Mouse (Mus musculus) CH12.LX (cell line): ENCODE measurements at regions not wholly inside any gene's neighbourhood (a gene's known extent, or its start where the extent isn't known, plus 50 kb on each side); places are given as distances from the start of the nearest gene placed in this dataset.
"Not testable (repeated sequence)": the region's sequence is repeated elsewhere in the genome, so short reads cannot be mapped to it uniquely, and the experiment has no call there.

Source experiments
- DNase-seq: peaks from one replicate; pipeline ENCODE4 v3.0.0-alpha.2; 2013; ENCODE audit errors: extremely low read depth
- H3K27ac ChIP-seq: 2 replicates; pipeline ENCODE4 v1.5.1; 2012; ENCODE audit warnings: low read depth, mild to moderate bottlenecking, control low read depth, moderate library complexity; ENCODE audit not compliant: insufficient read depth
- H3K27me3 ChIP-seq: replicated peaks from 2 replicates; pipeline ENCODE3; 2012; ENCODE audit warnings: inconsistent platforms
- H3K36me3 ChIP-seq, 2 experiments: replicated peaks in 1 of 2; 2 replicates each; pipeline versions ENCODE3 to v1.6.1; 2012; ENCODE audit warnings: inconsistent platforms in 1 of 2, low read length in 1 of 2, mild to moderate bottlenecking in 1 of 2, mixed read lengths in 1 of 2, moderate library complexity in 1 of 2; ENCODE audit not compliant: control insufficient read depth in 1 of 2, insufficient read depth in 1 of 2
- H3K4me1 ChIP-seq, 2 experiments: 2 replicates each; pipeline ENCODE4 v1.6.1; 2012; ENCODE audit warnings: inconsistent platforms in 1 of 2, moderate library complexity in 1 of 2; ENCODE audit not compliant: insufficient read depth in 2 of 2, control insufficient read depth in 1 of 2
- H3K4me2 ChIP-seq: 2 replicates; pipeline ENCODE4 v1.6.1; 2012; ENCODE audit warnings: low read depth, mild to moderate bottlenecking, control low read depth; ENCODE audit not compliant: poor library complexity, insufficient read depth, severe bottlenecking
- H3K4me3 ChIP-seq, 3 experiments: fragments of 150-350 bp in 1 of 3; sonication (generic) in 1 of 3; replicated peaks in 1 of 3; 2 replicates each; pipeline versions ENCODE3 to v1.5.1; 2011 to 2012; ENCODE audit warnings: low read depth in 2 of 3, low read length in 2 of 3, mild to moderate bottlenecking in 2 of 3, moderate library complexity in 2 of 3, control low read depth in 1 of 3, improper control_type of control experiment in 1 of 3, inconsistent platforms in 1 of 3, mixed read lengths in 1 of 3; ENCODE audit not compliant: poor library complexity in 1 of 3
- H3K79me2 ChIP-seq: replicated peaks from 2 replicates; pipeline ENCODE4 v1.6.1; 2012; ENCODE audit warnings: mild to moderate bottlenecking, moderate library complexity; ENCODE audit not compliant: control insufficient read depth, poor library complexity, insufficient read depth, severe bottlenecking; ENCODE audit errors: extremely low read depth
- H3K9ac ChIP-seq: 2 replicates; pipeline ENCODE4 v1.6.1; 2012; ENCODE audit warnings: low read depth, mild to moderate bottlenecking, control low read depth, moderate library complexity; ENCODE audit not compliant: insufficient read depth
- H3K9me3 ChIP-seq: replicated peaks from 2 replicates; pipeline ENCODE3; 2012; ENCODE audit warnings: low read length, inconsistent platforms, mixed read lengths
- JUN ChIP-seq: IDR thresholded peaks from 2 replicates; pipeline ENCODE4 v1.6.1; 2011; ENCODE audit warnings: low read depth, mild to moderate bottlenecking, low read length, improper control_type of control experiment, moderate library complexity; ENCODE audit not compliant: insufficient read depth
- NRF1 ChIP-seq: IDR thresholded peaks from 2 replicates; pipeline ENCODE4 v1.6.1; 2014; ENCODE audit warnings: low read depth, mild to moderate bottlenecking, inconsistent platforms, low read length, improper control_type of control experiment, moderate library complexity
- PAX5 ChIP-seq: IDR thresholded peaks from 2 replicates; pipeline ENCODE4 v1.6.1; 2012; ENCODE audit warnings: low read length, inconsistent platforms, mixed read lengths
- dilution Hi-C: fragments of 300-500 bp; cut with MboI; formaldehyde crosslinking; loops from 2 replicates; pipeline ENCODE4 v1.14.3; 2020; ENCODE audit warnings: low sequenced_read_pairs; ENCODE audit not compliant: extremely low pct_unique_long_range_greater_than_20kb, extremely low pct_ligation_motif_present
- in situ Hi-C: fragments of 300-500 bp; cut with MboI; formaldehyde crosslinking; loops from 3 replicates; pipeline ENCODE4 v1.14.3; 2019; ENCODE audit warnings: low sequenced_read_pairs, low pct_ligation_motif_present, low pct_unique_long_range_greater_than_20kb, mixed read lengths

DNA sequence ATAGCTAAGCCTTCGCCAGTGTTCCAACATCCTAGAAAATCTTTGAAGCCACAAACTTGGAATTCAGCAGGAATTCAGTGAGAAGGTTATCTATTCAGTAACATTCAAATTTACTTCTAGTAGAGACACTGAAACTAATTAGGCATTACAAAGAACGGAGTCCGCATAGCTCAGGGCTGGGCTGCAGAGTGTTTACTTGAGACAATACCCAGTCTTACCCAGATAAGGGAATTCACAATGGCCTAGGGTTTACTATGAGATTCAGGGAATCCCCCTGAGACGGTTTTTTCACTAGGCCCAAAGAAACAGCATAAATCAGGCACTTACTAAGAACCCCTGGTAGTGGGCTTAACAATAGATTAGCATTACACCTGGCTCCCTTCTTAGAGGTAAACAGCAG is 335.4 kb upstream of the Scgb2a2 start:
- Histone ChIP-seq H3K4me3 (no peak overlapping the region), H3K79me2 (no peaks in the 10 kb centered on the region), H3K9me3 (no peaks in the 10 kb centered on the region), H3K27ac (no peak overlapping the region), H3K4me1 (no peaks in the 10 kb centered on the region), H3K36me3 (no peaks in the 10 kb centered on the region), H3K9ac (no peak overlapping the region), H3K4me2 (no peak overlapping the region), H3K27me3 (no peaks in the 10 kb centered on the region)
- in situ Hi-C loops: no loop called here
- no peak for DNase-seq
- dilution Hi-C loops: no loop called here
- TF ChIP-seq JUN (no peak), PAX5 (no peak), NRF1 (no peak)

DNA sequence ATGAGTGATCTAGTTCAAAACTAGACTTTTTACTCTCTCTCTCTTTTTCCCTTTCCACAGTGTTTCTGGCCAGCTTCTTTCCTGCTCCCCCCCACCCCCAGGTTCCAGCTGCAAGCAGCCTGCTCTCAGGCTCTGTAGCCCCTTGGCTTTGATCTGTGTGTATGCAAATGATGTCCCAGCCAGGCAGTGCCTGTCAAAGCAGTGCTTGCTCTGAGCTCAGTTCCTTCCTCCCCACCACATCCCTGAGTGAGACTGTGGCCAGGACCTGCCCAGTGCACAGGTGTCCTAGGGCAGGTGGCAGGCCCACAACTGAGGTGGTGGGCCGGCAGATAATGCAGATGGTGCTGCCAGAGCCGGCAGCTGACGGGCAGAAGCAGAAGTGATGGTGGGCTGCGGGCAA is 303.2 kb upstream of the Scgb2a2 start:
- H3K9ac ChIP-seq, H3K36me3 ChIP-seq, H3K79me2 ChIP-seq, H3K9me3 ChIP-seq, H3K4me1 ChIP-seq, dilution Hi-C loops, H3K27me3 ChIP-seq, in situ Hi-C loops, H3K27ac ChIP-seq, H3K4me2 ChIP-seq, H3K4me3 ChIP-seq: not testable (repeated sequence)
- peak; percentile 2 for DNase-seq
